In genomic region chr6:135519438-135519803, GRCm38 (mm10) we compare ENCODE assay signal across 31 mouse cellular contexts.
DNase-seq lines count a peak whose midpoint lies in the region; ATAC-seq and TF ChIP-seq lines count a peak whose summit lies in the region.
"Had no signal": no experiment of that assay in that cellular context is flagged by ENCODE, and none has a peak within 500 bp of the region (broad histone marks: within the 10 kb centered on the region; RNA-seq: fewer than 3 reads in every experiment).

No protein-coding gene starts in this region.

- WGBS in forebrain, embryonic 11.5 days: 30% methylated on average over 2 of the region's 2 CpGs
- WGBS in forebrain, embryonic 16.5 days: 4% methylated on average over 2 of the region's 2 CpGs
- WGBS in midbrain, embryonic 14.5 days: 16% methylated on average over 2 of the region's 2 CpGs
- WGBS in midbrain, postnatal 0 days: 29% methylated on average over 2 of the region's 2 CpGs
- WGBS in midbrain, embryonic 15.5 days: 18% methylated on average over 2 of the region's 2 CpGs

- H3K27ac ChIP-seq in forebrain, embryonic 11.5 days (ENCODE audit: low read depth, low read length): no peak overlapping the region
- no peak overlapping the region for H3K27ac ChIP-seq in forebrain, embryonic 16.5 days (ENCODE audit: low read length)
- H3K27ac ChIP-seq in left cerebral cortex, adult 2 months: peak overlapping the region; percentile 36
- H3K27ac ChIP-seq in midbrain, embryonic 14.5 days (replicated peaks; ENCODE audit: low read depth, low read length): no peak overlapping the region
- no peak overlapping the region for H3K27ac ChIP-seq in midbrain, postnatal 0 days (ENCODE audit: low read depth, low read length)
- no peak overlapping the region for H3K27ac ChIP-seq in midbrain, embryonic 15.5 days
- H3K27ac ChIP-seq: embryonic facial prominence, embryonic 10.5 days; embryonic facial prominence, embryonic 13.5 days; gastrocnemius, adult 2 months; heart, embryonic 10.5 days; heart, embryonic 13.5 days; hindbrain, embryonic 15.5 days; intestine, embryonic 15.5 days had no signal

- no peak for TF ChIP-seq CTCF in left cerebral cortex, adult 2 months (IDR thresholded peaks at IDR 0.05)
- no peak for TF ChIP-seq CTCF in midbrain, postnatal 0 days (IDR thresholded peaks at IDR 0.05)

- ATAC-seq in forebrain, embryonic 11.5 days (replicated peaks; ENCODE audit: low FRiP score): peak; percentile 74
- no peak for ATAC-seq in forebrain, embryonic 16.5 days
- ATAC-seq in midbrain, embryonic 14.5 days (ENCODE audit: low FRiP score, low TSS enrichment): no peak
- ATAC-seq in midbrain, postnatal 0 days (ENCODE audit: low FRiP score): no peak
- ATAC-seq in midbrain, embryonic 15.5 days (replicated peaks): 0 out of 2 replicates have a peak, but pooled peaks have one; percentile 52
- ATAC-seq: intestine, embryonic 15.5 days; Patski had no signal

- no peaks in the 10 kb centered on the region for H3K36me3 ChIP-seq in forebrain, embryonic 11.5 days (ENCODE audit: control insufficient read depth, insufficient read depth, low read length)
- no peaks in the 10 kb centered on the region for H3K36me3 ChIP-seq in forebrain, embryonic 16.5 days (ENCODE audit: control insufficient read depth, insufficient read depth)
- H3K36me3 ChIP-seq in midbrain, embryonic 14.5 days (ENCODE audit: control insufficient read depth, insufficient read depth, low read length): no peaks in the 10 kb centered on the region
- H3K36me3 ChIP-seq in midbrain, postnatal 0 days (ENCODE audit: insufficient read depth, low read length): no peaks in the 10 kb centered on the region
- no peaks in the 10 kb centered on the region for H3K36me3 ChIP-seq in midbrain, embryonic 15.5 days (replicated peaks)
- H3K36me3 ChIP-seq: embryonic facial prominence, embryonic 10.5 days; embryonic facial prominence, embryonic 13.5 days; G1E; heart, embryonic 10.5 days; heart, embryonic 13.5 days; hindbrain, embryonic 15.5 days; intestine, embryonic 15.5 days had no signal

- intact Hi-C loops in left cerebral cortex, adult 2 months (cut with DNase I): no loop called here

- no peak overlapping the region for H3K4me2 ChIP-seq in forebrain, embryonic 11.5 days (ENCODE audit: low read depth, low read length, severe bottlenecking)
- H3K4me2 ChIP-seq in forebrain, embryonic 16.5 days (ENCODE audit: low read length): no peak overlapping the region
- no peak overlapping the region for H3K4me2 ChIP-seq in midbrain, embryonic 14.5 days (ENCODE audit: low read length)
- no peak overlapping the region for H3K4me2 ChIP-seq in midbrain, postnatal 0 days (ENCODE audit: low read depth, low read length, poor library complexity, severe bottlenecking)
- H3K4me2 ChIP-seq in midbrain, embryonic 15.5 days: no peak overlapping the region
- H3K4me2 ChIP-seq: embryonic facial prominence, embryonic 13.5 days; heart, embryonic 13.5 days; hindbrain, embryonic 15.5 days; intestine, embryonic 15.5 days had no signal

- H3K9ac ChIP-seq in forebrain, embryonic 11.5 days (ENCODE audit: low read length): no peak overlapping the region
- no peak overlapping the region for H3K9ac ChIP-seq in forebrain, embryonic 16.5 days (replicated peaks; ENCODE audit: low read depth, low read length)
- no peak overlapping the region for H3K9ac ChIP-seq in midbrain, embryonic 14.5 days (replicated peaks; ENCODE audit: low read length)
- H3K9ac ChIP-seq in midbrain, postnatal 0 days (replicated peaks; ENCODE audit: low read length, poor library complexity, severe bottlenecking): no peak overlapping the region
- no peak overlapping the region for H3K9ac ChIP-seq in midbrain, embryonic 15.5 days
- H3K9ac ChIP-seq: embryonic facial prominence, embryonic 13.5 days; heart, embryonic 13.5 days; hindbrain, embryonic 15.5 days; intestine, embryonic 15.5 days had no signal

- peak; percentile 53 for DNase-seq in forebrain, embryonic 11.5 days (ENCODE audit: low spot score)
- no peak for DNase-seq in left cerebral cortex, adult 2 months (ENCODE audit: extremely low spot score in 1 of 2, low spot score in 2 of 2)
- DNase-seq in left cerebral cortex, adult 18-20 months (ENCODE audit: low spot score in 2 of 2): no peak
- DNase-seq in midbrain, embryonic 14.5 days: peak; percentile 46
- no peak for DNase-seq in midbrain, postnatal 0 days (ENCODE audit: low spot score)
- no peak for DNase-seq in adrenal gland, postnatal 14 days
- DNase-seq: adrenal gland, postnatal 10 days; B cell, adult 2 months; cerebellum, adult 11-12 months; cerebellum, adult 8-10 months; cerebellum, postnatal 10 days; cerebellum, postnatal 36 days; embryo, embryonic 11 days; gastrocnemius, adult 2 months; gastrocnemius, postnatal 14 days; heart, adult 18-20 months; heart, postnatal 14 days; heart, postnatal 4 days; kidney, adult 11 months had no signal

- H3K27me3 ChIP-seq in forebrain, embryonic 11.5 days (ENCODE audit: control insufficient read depth, insufficient read depth, low read length): no peaks in the 10 kb centered on the region
- H3K27me3 ChIP-seq in forebrain, embryonic 16.5 days (replicated peaks; ENCODE audit: control insufficient read depth, insufficient read depth, low read length): no peaks in the 10 kb centered on the region
- no peaks in the 10 kb centered on the region for H3K27me3 ChIP-seq in midbrain, embryonic 14.5 days (ENCODE audit: control insufficient read depth, insufficient read depth, low read length)
- H3K27me3 ChIP-seq in midbrain, postnatal 0 days (ENCODE audit: insufficient read depth, low read length): no peaks in the 10 kb centered on the region
- H3K27me3 ChIP-seq in midbrain, embryonic 15.5 days (replicated peaks): no peaks in the 10 kb centered on the region
- H3K27me3 ChIP-seq: CH12.LX; heart, embryonic 13.5 days; hindbrain, embryonic 15.5 days; intestine, embryonic 15.5 days; Patski had no signal

- H3K4me1 ChIP-seq in forebrain, embryonic 11.5 days (replicated peaks; ENCODE audit: control insufficient read depth, insufficient read depth, low read length): no peaks in the 10 kb centered on the region; the same call in 1 of the 2 replicates
- H3K4me1 ChIP-seq in forebrain, embryonic 16.5 days (replicated peaks; ENCODE audit: control insufficient read depth, insufficient read depth, low read length): peaks cover 5% of the 10 kb centered on the region; the same call in 1 of the 2 replicates
- peaks cover 20% of the 10 kb centered on the region for H3K4me1 ChIP-seq in midbrain, embryonic 14.5 days (ENCODE audit: control insufficient read depth, insufficient read depth, low read length)
- 0 out of 2 replicates have a peak, but pooled peaks cover 3% of the 10 kb centered on the region for H3K4me1 ChIP-seq in midbrain, postnatal 0 days (ENCODE audit: insufficient read depth, low read length)
- H3K4me1 ChIP-seq in midbrain, embryonic 15.5 days: peaks cover 19% of the 10 kb centered on the region
- H3K4me1 ChIP-seq: embryonic facial prominence, embryonic 10.5 days; embryonic facial prominence, embryonic 13.5 days; heart, embryonic 10.5 days; heart, embryonic 13.5 days; intestine, embryonic 15.5 days had no signal

- no peak overlapping the region for H3K4me3 ChIP-seq in forebrain, embryonic 11.5 days (ENCODE audit: low read depth, low read length)
- no peak overlapping the region for H3K4me3 ChIP-seq in forebrain, embryonic 16.5 days (replicated peaks; ENCODE audit: low read length)
- no peak overlapping the region for H3K4me3 ChIP-seq in left cerebral cortex, adult 2 months
- no peak overlapping the region for H3K4me3 ChIP-seq in midbrain, embryonic 14.5 days (replicated peaks; ENCODE audit: low read depth, low read length)
- H3K4me3 ChIP-seq in midbrain, postnatal 0 days (ENCODE audit: low read depth, low read length): no peak overlapping the region
- no peak overlapping the region for H3K4me3 ChIP-seq in midbrain, embryonic 15.5 days
- H3K4me3 ChIP-seq: embryonic facial prominence, embryonic 10.5 days; embryonic facial prominence, embryonic 13.5 days; erythroblast, embryonic 14.5 days; gastrocnemius, adult 2 months; heart, embryonic 10.5 days; heart, embryonic 13.5 days; hindbrain, embryonic 15.5 days; intestine, embryonic 15.5 days had no signal

- H3K9me3 ChIP-seq in forebrain, embryonic 11.5 days (ENCODE audit: control insufficient read depth, low read length): no peaks in the 10 kb centered on the region
- H3K9me3 ChIP-seq in forebrain, embryonic 16.5 days (ENCODE audit: control insufficient read depth, low read length): no peaks in the 10 kb centered on the region
- H3K9me3 ChIP-seq in midbrain, embryonic 14.5 days (ENCODE audit: control insufficient read depth, low read length): no peaks in the 10 kb centered on the region
- H3K9me3 ChIP-seq in midbrain, postnatal 0 days (ENCODE audit: low read length): no peaks in the 10 kb centered on the region
- H3K9me3 ChIP-seq in midbrain, embryonic 15.5 days: no peaks in the 10 kb centered on the region
- H3K9me3 ChIP-seq: embryonic facial prominence, embryonic 10.5 days; embryonic facial prominence, embryonic 13.5 days; heart, embryonic 10.5 days; heart, embryonic 13.5 days; hindbrain, embryonic 15.5 days; intestine, embryonic 15.5 days had no signal

Comparison
In these comparisons a context has a peak if more than half of its experiments do, and no peak if none do; other contexts are left out.
1. ATAC-seq: peak in forebrain, embryonic 11.5 days (single experiment) and midbrain, embryonic 15.5 days (single experiment); none in forebrain, embryonic 16.5 days (single experiment), midbrain, embryonic 14.5 days (single experiment) and midbrain, postnatal 0 days (single experiment).
2. DNase-seq: peak in forebrain, embryonic 11.5 days (single experiment) and midbrain, embryonic 14.5 days (single experiment); none in left cerebral cortex, adult 2 months (0 of 2), left cerebral cortex, adult 18-20 months (0 of 2), midbrain, postnatal 0 days (single experiment) and adrenal gland, postnatal 14 days (single experiment).